ENCODE assay signal across 22 mouse cellular contexts in the genomic region with DNA sequence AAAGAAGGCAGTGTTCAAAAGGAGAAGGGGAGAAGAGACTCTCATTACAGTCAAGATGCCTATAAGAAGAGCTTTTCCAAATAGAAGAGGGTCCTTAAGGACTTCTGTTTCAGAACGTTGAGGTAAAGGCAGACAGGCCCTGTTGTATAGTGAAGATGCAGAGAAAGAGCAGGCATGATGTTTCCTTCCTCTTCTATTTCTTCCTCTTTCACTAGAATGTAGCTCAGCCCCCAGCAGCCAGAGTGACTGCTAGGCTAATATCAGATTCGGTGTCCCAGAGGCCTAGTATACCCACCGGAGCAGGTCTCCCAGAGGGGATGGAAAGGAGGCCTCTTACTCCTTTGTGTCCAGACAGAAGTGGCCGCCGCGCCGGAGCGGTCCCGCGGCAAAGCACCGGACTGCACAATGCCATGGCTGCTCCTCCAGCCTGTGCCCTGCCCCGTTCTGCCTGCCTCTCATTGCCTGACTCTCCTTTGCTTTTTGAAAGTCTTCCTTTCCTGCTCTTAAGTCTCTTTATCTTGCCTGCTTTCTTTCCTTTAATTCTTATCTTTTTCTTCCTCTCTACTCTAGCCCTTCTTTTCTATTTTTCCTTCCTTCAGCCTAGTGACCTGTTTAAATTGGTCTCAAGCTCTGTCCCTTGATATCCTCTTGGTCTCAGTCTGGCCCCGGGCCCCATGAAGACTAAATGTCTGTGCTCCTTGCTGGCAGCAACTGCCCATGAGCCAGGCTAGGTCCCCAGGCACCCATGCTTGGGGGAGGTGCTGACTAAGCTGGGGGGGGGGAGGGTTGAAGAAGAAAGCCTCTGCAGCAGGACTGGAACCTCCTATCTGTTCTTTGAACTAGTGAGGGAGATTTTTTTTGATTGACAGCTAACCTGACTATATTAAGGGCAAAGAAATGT. TPM values are rescaled to one million over a fixed set of nuclear protein-coding genes. Genes with fewer than 3 reads are reported as not detected.
DNase-seq lines count a peak whose midpoint lies in the region; ATAC-seq and TF ChIP-seq lines count a peak whose summit lies in the region.
"Had no signal": no experiment of that assay in that cellular context is flagged by ENCODE, and none has a peak within 500 bp of the region (broad histone marks: within the 10 kb centered on the region; RNA-seq: fewer than 3 reads in every experiment).

No protein-coding gene starts in this region.

- no peak for DNase-seq in intestine, embryonic 14.5 days (ENCODE audit: low spot score)
- no peak for DNase-seq in G1E (ENCODE audit: low spot score)
- DNase-seq in limb, embryonic 10.5 days (ENCODE audit: low spot score) = no peak
- no peak for DNase-seq in neural tube, embryonic 11.5 days (ENCODE audit: low spot score)
- DNase-seq in adrenal gland, adult 2 months = no peak
- DNase-seq in layer of hippocampus, adult 18-20 months (ENCODE audit: low spot score in 2 of 2) = no peak
- DNase-seq in hindbrain, embryonic 10.5 days (ENCODE audit: low spot score) = no peak
- DNase-seq: cerebellum, postnatal 14 days; heart, adult 11 months; lung, adult 18-20 months; right cerebral cortex, postnatal 14 days; thymus, postnatal 14 days had no signal

- H3K36me3 ChIP-seq in intestine, embryonic 14.5 days (ENCODE audit: control insufficient read depth, insufficient read depth, low read length) = no peaks in the 10 kb centered on the region
- no peaks in the 10 kb centered on the region for H3K36me3 ChIP-seq in intestine, embryonic 16.5 days (ENCODE audit: control insufficient read depth, insufficient read depth, low read length)
- peaks cover 2% of the 10 kb centered on the region for H3K36me3 ChIP-seq in G1E (replicated peaks)
- H3K36me3 ChIP-seq in limb, embryonic 10.5 days = no peaks in the 10 kb centered on the region
- peaks cover 1% of the 10 kb centered on the region; the same call in 1 of the 2 replicates for H3K36me3 ChIP-seq in neural tube, embryonic 11.5 days (ENCODE audit: control insufficient read depth, insufficient read depth, low read length)
- H3K36me3 ChIP-seq in hindbrain, embryonic 10.5 days = no peaks in the 10 kb centered on the region
- H3K36me3 ChIP-seq: forebrain, embryonic 12.5 days; hindbrain, embryonic 12.5 days; midbrain, embryonic 10.5 days had no signal

- no peaks in the 10 kb centered on the region for H3K9me3 ChIP-seq in intestine, embryonic 14.5 days (ENCODE audit: control insufficient read depth, low read length)
- no peaks in the 10 kb centered on the region for H3K9me3 ChIP-seq in intestine, embryonic 16.5 days (ENCODE audit: control insufficient read depth, low read length)
- H3K9me3 ChIP-seq in G1E (replicated peaks) = no peaks in the 10 kb centered on the region
- H3K9me3 ChIP-seq in limb, embryonic 10.5 days (replicated peaks) = no peaks in the 10 kb centered on the region
- no peaks in the 10 kb centered on the region for H3K9me3 ChIP-seq in neural tube, embryonic 11.5 days (ENCODE audit: control insufficient read depth, low read length)
- no peaks in the 10 kb centered on the region for H3K9me3 ChIP-seq in hindbrain, embryonic 10.5 days
- H3K9me3 ChIP-seq: forebrain, embryonic 12.5 days; hindbrain, embryonic 12.5 days; midbrain, embryonic 10.5 days had no signal

- H3K4me1 ChIP-seq in intestine, embryonic 14.5 days (replicated peaks; ENCODE audit: control insufficient read depth, insufficient read depth, low read length) = no peaks in the 10 kb centered on the region
- H3K4me1 ChIP-seq in intestine, embryonic 16.5 days (ENCODE audit: control insufficient read depth, insufficient read depth, low read length) = peaks cover 9% of the 10 kb centered on the region; the same call in 1 of the 2 replicates
- H3K4me1 ChIP-seq in G1E (ENCODE audit: insufficient read depth, low read depth, low read length) = peaks cover 76% of the 10 kb centered on the region
- peaks cover 80% of the 10 kb centered on the region for H3K4me1 ChIP-seq in limb, embryonic 10.5 days
- H3K4me1 ChIP-seq in neural tube, embryonic 11.5 days (ENCODE audit: control insufficient read depth, insufficient read depth, low read length) = peaks cover 4% of the 10 kb centered on the region; the same call in 1 of the 2 replicates
- peaks cover 10% of the 10 kb centered on the region for H3K4me1 ChIP-seq in hindbrain, embryonic 10.5 days (replicated peaks)

- no peak overlapping the region for H3K27ac ChIP-seq in intestine, embryonic 14.5 days (ENCODE audit: low read depth)
- H3K27ac ChIP-seq in intestine, embryonic 16.5 days (ENCODE audit: low read length) = no peak overlapping the region
- peak overlapping the region; percentile 80 for H3K27ac ChIP-seq in limb, embryonic 10.5 days
- H3K27ac ChIP-seq in neural tube, embryonic 11.5 days (ENCODE audit: low read depth, low read length) = peak overlapping the region; percentile 98
- H3K27ac ChIP-seq in hindbrain, embryonic 10.5 days = no peak overlapping the region
- H3K27ac ChIP-seq: forebrain, embryonic 12.5 days; hindbrain, embryonic 12.5 days; midbrain, embryonic 10.5 days; stomach, postnatal 0 days had no signal

- 10% methylated on average over 13 of the region's 13 CpGs for WGBS in intestine, embryonic 14.5 days
- WGBS in intestine, embryonic 16.5 days = 17% methylated on average over 13 of the region's 13 CpGs
- under 1% methylated on average over 13 of the region's 13 CpGs for WGBS in limb, embryonic 10.5 days
- under 1% methylated on average over 13 of the region's 13 CpGs for WGBS in neural tube, embryonic 11.5 days
- 1% methylated on average over 13 of the region's 13 CpGs for WGBS in hindbrain, embryonic 10.5 days

- no peak for TF ChIP-seq CTCF in G1E (IDR thresholded peaks at IDR 0.05; ENCODE audit: low read depth, low read length)

- no peak for ATAC-seq in intestine, embryonic 14.5 days (replicated peaks; ENCODE audit: low FRiP score, low TSS enrichment, low read depth)
- ATAC-seq in intestine, embryonic 16.5 days = no peak
- ATAC-seq in G1E (ENCODE audit: extremely low read depth, insufficient number of reproducible peaks, low FRiP score, poor library complexity, severe bottlenecking) = no peak
- ATAC-seq in neural tube, embryonic 11.5 days (ENCODE audit: insufficient read depth, low FRiP score, low TSS enrichment) = no peak
- ATAC-seq: inflammation-experienced regulatory T-cells, adult 6 months had no signal

- H3K9ac ChIP-seq in intestine, embryonic 14.5 days (ENCODE audit: low read length) = no peak overlapping the region
- H3K9ac ChIP-seq in intestine, embryonic 16.5 days (ENCODE audit: low read depth, low read length) = no peak overlapping the region
- peak overlapping the region; percentile 100 for H3K9ac ChIP-seq in neural tube, embryonic 11.5 days (ENCODE audit: low read length)
- H3K9ac ChIP-seq: forebrain, embryonic 12.5 days; hindbrain, embryonic 12.5 days had no signal

- no peak overlapping the region for H3K4me3 ChIP-seq in intestine, embryonic 14.5 days (ENCODE audit: low read depth, low read length)
- H3K4me3 ChIP-seq in intestine, embryonic 16.5 days (ENCODE audit: low read length) = no peak overlapping the region
- H3K4me3 ChIP-seq in G1E (ENCODE audit: low read depth, low read length) = peak overlapping the region; percentile 67; the same call in 1 of the 2 replicates
- H3K4me3 ChIP-seq in limb, embryonic 10.5 days = peak overlapping the region; percentile 49
- H3K4me3 ChIP-seq in neural tube, embryonic 11.5 days (ENCODE audit: low read depth, low read length) = peak overlapping the region; percentile 95
- H3K4me3 ChIP-seq in hindbrain, embryonic 10.5 days = no peak overlapping the region
- H3K4me3 ChIP-seq: forebrain, embryonic 12.5 days; hindbrain, embryonic 12.5 days; midbrain, embryonic 10.5 days had no signal

- 0 out of 2 replicates have a peak overlapping the region, but pooled peaks have one; percentile 20 for H3K4me2 ChIP-seq in intestine, embryonic 14.5 days (ENCODE audit: low read length)
- H3K4me2 ChIP-seq in intestine, embryonic 16.5 days (ENCODE audit: low read depth, low read length) = no peak overlapping the region
- peak overlapping the region; percentile 90 for H3K4me2 ChIP-seq in neural tube, embryonic 11.5 days (ENCODE audit: low read depth)
- H3K4me2 ChIP-seq: forebrain, embryonic 12.5 days; hindbrain, embryonic 12.5 days had no signal

- H3K27me3 ChIP-seq in intestine, embryonic 14.5 days (replicated peaks; ENCODE audit: control insufficient read depth, insufficient read depth, low read length) = peaks cover 99% of the 10 kb centered on the region
- H3K27me3 ChIP-seq in intestine, embryonic 16.5 days (replicated peaks; ENCODE audit: control insufficient read depth, insufficient read depth, low read length) = peaks cover 91% of the 10 kb centered on the region
- peaks cover 42% of the 10 kb centered on the region for H3K27me3 ChIP-seq in G1E (ENCODE audit: insufficient read depth, low read length)
- peaks cover 100% of the 10 kb centered on the region for H3K27me3 ChIP-seq in limb, embryonic 10.5 days (ENCODE audit: low read depth, poor library complexity, severe bottlenecking)
- H3K27me3 ChIP-seq in neural tube, embryonic 11.5 days (ENCODE audit: control insufficient read depth, insufficient read depth, low read length) = peaks cover 57% of the 10 kb centered on the region
- peaks cover 100% of the 10 kb centered on the region for H3K27me3 ChIP-seq in hindbrain, embryonic 10.5 days (ENCODE audit: insufficient read depth, poor library complexity, severe bottlenecking)

RNA-seq across cellular contexts. Expression of gene Hoxc9, which starts 2.6 kb away (rescaled TPM):
- polyA plus RNA-seq in intestine, embryonic 14.5 days (2014; fragmentation: Nextera tagmentation; extraction: Ambion mirVana) = 1.7 and 1.9 TPM in 2 replicates
- 0.49 and 0.76 TPM in 2 replicates for polyA plus RNA-seq in intestine, embryonic 16.5 days (2015; fragmentation: Nextera tagmentation; extraction: Ambion mirVana)
- total RNA-seq in G1E (2014; fragmentation: Nextera tagmentation) = 5.0 and 7.9 TPM in 2 replicates
- total RNA-seq in G1E (2017) = 3.3 and 3.9 TPM in 2 replicates
- 9.8 and 12.0 TPM in 2 replicates for polyA plus RNA-seq in G1E (2012)
- polyA plus RNA-seq in limb, embryonic 10.5 days (2016; fragmentation: Nextera tagmentation; extraction: Ambion mirVana) = 4.4 and 6.9 TPM in 2 replicates
- polyA plus RNA-seq in neural tube, embryonic 11.5 days (2014; fragmentation: Nextera tagmentation; extraction: Ambion mirVana) = 36.1 and 40.0 TPM in 2 replicates
- 1 to 10 TPM in 1 of 2 experiments, under 1 TPM in 1; 0.49 to 1.8 TPM for total RNA-seq in adrenal gland, adult 2 months (2021)
- 3.7 and 6.7 TPM in 2 replicates for polyA plus RNA-seq in adrenal gland, adult 2 months (2012; rRNA removed)
- not detected for total RNA-seq in layer of hippocampus, adult 18-20 months (2021)
- polyA plus RNA-seq in hindbrain, embryonic 10.5 days (2016; fragmentation: Nextera tagmentation; extraction: Ambion mirVana) = not detected in 2 replicates
- total RNA-seq: layer of hippocampus, adult 8-10 months; liver, adult 2 months had no signal
- polyA plus RNA-seq: forebrain, embryonic 12.5 days; frontal cortex, adult 2 months; heart, embryonic 16.5 days; hindbrain, embryonic 12.5 days; inflammation-experienced regulatory T-cells, adult 6 months; liver, adult 2 months; midbrain, embryonic 10.5 days; stomach, postnatal 0 days had no signal

RNA-seq across cellular contexts. Expression of gene Hoxc8, which starts 11.5 kb away (rescaled TPM):
- polyA plus RNA-seq in intestine, embryonic 14.5 days (2014; fragmentation: Nextera tagmentation; extraction: Ambion mirVana) = 9.5 and 11.9 TPM in 2 replicates
- 4.5 and 4.9 TPM in 2 replicates for polyA plus RNA-seq in intestine, embryonic 16.5 days (2015; fragmentation: Nextera tagmentation; extraction: Ambion mirVana)
- total RNA-seq in G1E (2014; fragmentation: Nextera tagmentation) = 21.1 and 26.6 TPM in 2 replicates
- 2.0 and 2.7 TPM in 2 replicates for total RNA-seq in G1E (2017)
- 10.1 and 12.2 TPM in 2 replicates for polyA plus RNA-seq in G1E (2012)
- 5.1 and 6.0 TPM in 2 replicates for polyA plus RNA-seq in limb, embryonic 10.5 days (2016; fragmentation: Nextera tagmentation; extraction: Ambion mirVana)
- 63.7 and 67.1 TPM in 2 replicates for polyA plus RNA-seq in neural tube, embryonic 11.5 days (2014; fragmentation: Nextera tagmentation; extraction: Ambion mirVana)
- total RNA-seq in adrenal gland, adult 2 months (2021) = 10 to 100 TPM; 30.6 to 40.1 TPM
- 13.4 and 17.9 TPM in 2 replicates for polyA plus RNA-seq in adrenal gland, adult 2 months (2012; rRNA removed)
- not detected for total RNA-seq in layer of hippocampus, adult 18-20 months (2021)
- not detected in 2 replicates for polyA plus RNA-seq in hindbrain, embryonic 10.5 days (2016; fragmentation: Nextera tagmentation; extraction: Ambion mirVana)
- total RNA-seq: layer of hippocampus, adult 8-10 months; liver, adult 2 months had no signal
- polyA plus RNA-seq: forebrain, embryonic 12.5 days; frontal cortex, adult 2 months; heart, embryonic 16.5 days; hindbrain, embryonic 12.5 days; liver, adult 2 months; midbrain, embryonic 10.5 days had no signal

RNA-seq across cellular contexts. Expression of gene Hoxc5, which starts 11.6 kb away (rescaled TPM):
- 12.2 and 14.1 TPM in 2 replicates for polyA plus RNA-seq in intestine, embryonic 14.5 days (2014; fragmentation: Nextera tagmentation; extraction: Ambion mirVana)
- polyA plus RNA-seq in intestine, embryonic 16.5 days (2015; fragmentation: Nextera tagmentation; extraction: Ambion mirVana) = 6.8 and 7.2 TPM in 2 replicates
- total RNA-seq in G1E (2014; fragmentation: Nextera tagmentation) (9.9 and 19.8 TPM in 2 replicates), G1E (2017) (7.6 and 9.1 TPM in 2 replicates)
- polyA plus RNA-seq in G1E (2012) = 11.4 and 12.4 TPM in 2 replicates
- polyA plus RNA-seq in limb, embryonic 10.5 days (2016; fragmentation: Nextera tagmentation; extraction: Ambion mirVana) = 10.6 and 12.7 TPM in 2 replicates
- 36.3 and 37.3 TPM in 2 replicates for polyA plus RNA-seq in neural tube, embryonic 11.5 days (2014; fragmentation: Nextera tagmentation; extraction: Ambion mirVana)
- total RNA-seq in adrenal gland, adult 2 months (2021) = 10 to 100 TPM in 1 of 2 experiments, 1 to 10 TPM in 1; 6.7 to 10.3 TPM
- 7.0 and 7.5 TPM in 2 replicates for polyA plus RNA-seq in adrenal gland, adult 2 months (2012; rRNA removed)
- not detected for total RNA-seq in layer of hippocampus, adult 18-20 months (2021)
- polyA plus RNA-seq in hindbrain, embryonic 10.5 days (2016; fragmentation: Nextera tagmentation; extraction: Ambion mirVana) = 0.37 and 10.8 TPM in 2 replicates
- total RNA-seq: layer of hippocampus, adult 8-10 months had no signal
- polyA plus RNA-seq: forebrain, embryonic 12.5 days; frontal cortex, adult 2 months; inflammation-experienced regulatory T-cells, adult 6 months; liver, adult 2 months had no signal

RNA-seq across cellular contexts. Expression of gene Hoxc10, which starts 12.3 kb away (rescaled TPM):
- 2.6 and 3.1 TPM in 2 replicates for polyA plus RNA-seq in intestine, embryonic 14.5 days (2014; fragmentation: Nextera tagmentation; extraction: Ambion mirVana)
- polyA plus RNA-seq in intestine, embryonic 16.5 days (2015; fragmentation: Nextera tagmentation; extraction: Ambion mirVana) = 1.1 and 1.3 TPM in 2 replicates
- total RNA-seq in G1E (2014; fragmentation: Nextera tagmentation) (0.60 TPM in 1 of 2 replicates, not detected in the other), G1E (2017) (0.12 and 0.16 TPM in 2 replicates)
- polyA plus RNA-seq in G1E (2012) = 0.08 and 0.16 TPM in 2 replicates
- 21.4 and 51.4 TPM in 2 replicates for polyA plus RNA-seq in limb, embryonic 10.5 days (2016; fragmentation: Nextera tagmentation; extraction: Ambion mirVana)
- 58.3 and 60.4 TPM in 2 replicates for polyA plus RNA-seq in neural tube, embryonic 11.5 days (2014; fragmentation: Nextera tagmentation; extraction: Ambion mirVana)
- total RNA-seq in adrenal gland, adult 2 months (2021) = under 1 TPM; 0.31 to 0.43 TPM
- polyA plus RNA-seq in adrenal gland, adult 2 months (2012; rRNA removed) = 0.10 TPM in 1 of 2 replicates, not detected in the other
- total RNA-seq in layer of hippocampus, adult 18-20 months (2021) = not detected
- not detected in 2 replicates for polyA plus RNA-seq in hindbrain, embryonic 10.5 days (2016; fragmentation: Nextera tagmentation; extraction: Ambion mirVana)
- total RNA-seq: layer of hippocampus, adult 8-10 months; liver, adult 2 months had no signal
- polyA plus RNA-seq: forebrain, embryonic 12.5 days; frontal cortex, adult 2 months; heart, embryonic 16.5 days; hindbrain, embryonic 12.5 days; inflammation-experienced regulatory T-cells, adult 6 months; liver, adult 2 months; midbrain, embryonic 10.5 days; stomach, postnatal 0 days had no signal

RNA-seq across cellular contexts. Expression of gene Hoxc6, which starts 19.2 kb away (rescaled TPM):
- 6.1 and 9.6 TPM in 2 replicates for polyA plus RNA-seq in intestine, embryonic 14.5 days (2014; fragmentation: Nextera tagmentation; extraction: Ambion mirVana)
- 3.2 and 4.0 TPM in 2 replicates for polyA plus RNA-seq in intestine, embryonic 16.5 days (2015; fragmentation: Nextera tagmentation; extraction: Ambion mirVana)
- total RNA-seq in G1E (2014; fragmentation: Nextera tagmentation) (16.3 and 37.1 TPM in 2 replicates), G1E (2017) (8.6 and 12.0 TPM in 2 replicates)
- polyA plus RNA-seq in G1E (2012) = 27.1 and 28.6 TPM in 2 replicates
- polyA plus RNA-seq in limb, embryonic 10.5 days (2016; fragmentation: Nextera tagmentation; extraction: Ambion mirVana) = 10.1 and 10.2 TPM in 2 replicates
- 95.9 and 96.4 TPM in 2 replicates for polyA plus RNA-seq in neural tube, embryonic 11.5 days (2014; fragmentation: Nextera tagmentation; extraction: Ambion mirVana)
- 10 to 100 TPM; 52.2 to 60.3 TPM for total RNA-seq in adrenal gland, adult 2 months (2021)
- 41.6 and 58.1 TPM in 2 replicates for polyA plus RNA-seq in adrenal gland, adult 2 months (2012; rRNA removed)
- not detected for total RNA-seq in layer of hippocampus, adult 18-20 months (2021)
- polyA plus RNA-seq in hindbrain, embryonic 10.5 days (2016; fragmentation: Nextera tagmentation; extraction: Ambion mirVana) = not detected in 2 replicates
- total RNA-seq: layer of hippocampus, adult 8-10 months; liver, adult 2 months had no signal
- polyA plus RNA-seq: forebrain, embryonic 12.5 days; frontal cortex, adult 2 months; inflammation-experienced regulatory T-cells, adult 6 months; liver, adult 2 months; midbrain, embryonic 10.5 days had no signal

Comparison
In these comparisons a context has a peak if more than half of its experiments do, and no peak if none do; other contexts are left out.
1. H3K27ac ChIP-seq: peak in limb, embryonic 10.5 days (single experiment) and neural tube, embryonic 11.5 days (single experiment); none in intestine, embryonic 14.5 days (single experiment), intestine, embryonic 16.5 days (single experiment) and hindbrain, embryonic 10.5 days (single experiment).
2. H3K4me3 ChIP-seq: peak in G1E (single experiment), limb, embryonic 10.5 days (single experiment) and neural tube, embryonic 11.5 days (single experiment); none in intestine, embryonic 14.5 days (single experiment), intestine, embryonic 16.5 days (single experiment) and hindbrain, embryonic 10.5 days (single experiment).